Mouse (Mus musculus) embryo, embryonic 11 days (tissue): ENCODE results near the gene Esyt1.
A peak's percentile ranks its signal among the peaks of the same experiment; 100 is the strongest.
"Not testable (repeated sequence)": the region's sequence is repeated elsewhere in the genome, so short reads cannot be mapped to it uniquely, and the experiment has no call there.

Experiments
- DNase-seq: peaks from one replicate; pipeline ENCODE4 v3.0.0-alpha.2; 2015

Gene Esyt1

GRCm38 (mm10) chr10:128525671-128526308, at the start of gene Esyt1:
Gene Esyt1, minus strand, starts transcription at chr10:128525871.
- peak; percentile 98 for DNase-seq

DNA sequence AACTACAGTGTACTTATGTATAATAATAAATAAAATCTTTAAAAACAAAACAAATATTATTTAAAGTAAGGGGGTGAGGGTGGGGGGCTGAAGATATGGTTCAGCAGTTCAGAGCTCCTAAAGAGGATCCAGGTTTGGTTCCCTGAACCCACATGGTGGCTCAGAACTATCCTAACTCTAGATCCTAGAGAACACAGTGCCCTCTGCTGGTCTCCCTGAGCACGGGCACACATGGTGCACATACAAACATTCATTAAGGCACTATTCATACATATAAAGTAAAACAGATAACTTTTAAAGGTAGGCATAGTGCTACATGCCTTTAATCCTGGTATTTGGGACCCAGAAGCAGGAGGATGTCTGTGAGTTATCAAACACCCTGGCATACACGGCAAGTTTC, 49.4 kb upstream of the Esyt1 start:
- no peak for DNase-seq

GRCm38 (mm10) chr10:128565788-128566531, 40.3 kb upstream of the Esyt1 start, which contains the start of gene Pa2g4:
Gene Pa2g4, minus strand, starts transcription at chr10:128565987.
- DNase-seq, result peak; percentile 100

- peak; percentile 61 for DNase-seq
These were observed 39.6 kb upstream of the Esyt1 start for GRCm38 (mm10) chr10:128565206-128565787.

DNA sequence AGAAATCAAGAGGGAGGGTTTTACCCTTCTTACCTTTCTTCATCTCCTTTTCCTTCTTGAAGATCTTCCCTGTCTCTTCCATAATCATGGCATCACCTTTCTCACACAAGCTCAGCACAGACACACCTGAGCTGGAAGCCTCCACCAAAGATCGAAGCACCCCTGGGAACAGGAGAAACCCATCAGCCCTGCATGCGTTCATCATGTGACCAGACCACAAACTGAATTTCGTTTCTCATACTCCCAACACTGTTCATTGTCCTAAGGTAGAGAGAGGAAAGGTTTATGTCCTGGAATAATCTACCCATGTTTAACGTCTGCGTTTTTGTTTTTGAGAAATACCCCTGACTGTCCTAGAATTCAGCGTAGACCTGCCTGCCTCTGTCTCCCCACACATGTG, 37.9 kb upstream of the Esyt1 start:
- DNase-seq, result no peak

DNA sequence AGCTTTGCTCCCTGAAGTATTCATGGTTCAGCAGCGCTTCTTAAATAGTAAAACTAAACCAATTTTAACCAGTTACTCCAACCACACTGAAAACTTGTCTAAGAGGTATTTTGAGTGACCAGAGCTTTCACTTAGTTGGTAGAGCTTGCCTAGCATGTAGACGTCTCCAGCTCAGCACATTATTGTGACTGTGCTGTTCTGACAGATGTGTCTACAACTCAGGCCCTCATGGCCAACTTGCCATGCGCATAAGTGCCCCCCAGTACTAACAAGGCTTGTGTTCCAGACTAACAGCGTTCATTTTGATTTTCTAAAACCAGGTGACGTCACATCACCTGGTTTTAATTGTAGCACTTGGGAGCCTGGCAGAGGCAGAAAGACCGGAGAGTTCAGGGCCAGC, 31.3 kb upstream of the Esyt1 start:
- DNase-seq, result no peak

GRCm38 (mm10) chr10:128556286-128556685, 30.6 kb upstream of the Esyt1 start:
- DNase-seq, result no peak

- DNase-seq, result not testable (repeated sequence)
These were observed 29.9 kb upstream of the Esyt1 start for GRCm38 (mm10) chr10:128555567-128555966.

DNA sequence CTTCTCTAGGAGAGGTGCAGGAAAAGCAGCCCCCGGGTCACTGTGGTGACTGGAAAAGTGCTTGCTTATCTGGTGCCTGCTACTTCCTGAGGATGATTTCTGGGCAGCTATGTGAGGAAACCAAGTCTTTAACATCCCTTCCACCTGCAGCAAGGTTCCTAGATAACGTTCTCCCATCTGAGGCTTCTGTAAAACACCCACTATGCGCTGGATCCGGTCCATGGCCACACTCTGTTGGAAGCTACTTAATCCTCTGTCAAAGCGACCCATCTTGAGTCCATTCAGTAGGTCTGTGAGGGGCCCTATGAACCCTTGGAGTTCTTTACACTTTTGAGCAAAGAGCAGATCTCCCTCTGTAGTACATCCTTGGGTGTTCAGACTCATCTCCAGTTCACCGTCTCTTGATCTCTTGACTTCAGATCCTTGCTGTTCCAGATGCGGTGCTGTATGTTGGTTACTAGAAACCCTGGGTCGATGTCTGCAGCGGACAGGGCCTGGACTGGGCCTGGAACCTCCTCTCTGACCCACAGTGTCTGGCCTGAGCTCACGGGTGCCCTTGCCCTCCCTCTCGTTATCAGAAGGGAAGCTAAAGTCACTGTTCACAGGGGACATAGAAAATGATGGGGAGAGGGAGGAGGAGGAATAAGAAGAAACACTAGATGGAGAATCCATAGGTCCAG, 24.6 kb upstream of the Esyt1 start:
- DNase-seq, result not testable (repeated sequence)

DNA sequence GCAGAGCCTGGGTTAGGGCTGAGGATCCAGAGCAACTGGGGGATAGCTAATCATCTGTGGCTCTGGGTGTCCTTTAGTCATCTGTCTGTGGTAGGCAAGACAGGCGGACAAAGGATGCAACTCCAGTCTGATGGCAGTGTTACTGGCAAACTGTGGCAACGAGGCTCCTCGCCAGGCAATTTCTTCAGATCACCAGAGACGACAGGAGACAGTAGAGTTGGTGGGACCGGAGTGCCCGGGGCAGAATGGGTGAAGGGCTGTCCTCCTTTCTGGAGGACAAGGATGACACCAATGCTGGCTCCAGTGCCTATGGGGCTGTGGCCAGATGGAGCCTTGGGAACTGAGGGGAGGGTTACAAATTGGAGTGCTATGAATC, 24.0 kb upstream of the Esyt1 start:
- not testable (repeated sequence) for DNase-seq

GRCm38 (mm10) chr10:128548947-128549681, 23.4 kb upstream of the Esyt1 start, which contains the start of gene Rpl41:
Gene Rpl41, minus strand, starts transcription at chr10:128549305.
- peak; percentile 98 for DNase-seq

GRCm38 (mm10) chr10:128548051-128548791, 22.6 kb upstream of the Esyt1 start:
- not testable (repeated sequence) for DNase-seq

DNA sequence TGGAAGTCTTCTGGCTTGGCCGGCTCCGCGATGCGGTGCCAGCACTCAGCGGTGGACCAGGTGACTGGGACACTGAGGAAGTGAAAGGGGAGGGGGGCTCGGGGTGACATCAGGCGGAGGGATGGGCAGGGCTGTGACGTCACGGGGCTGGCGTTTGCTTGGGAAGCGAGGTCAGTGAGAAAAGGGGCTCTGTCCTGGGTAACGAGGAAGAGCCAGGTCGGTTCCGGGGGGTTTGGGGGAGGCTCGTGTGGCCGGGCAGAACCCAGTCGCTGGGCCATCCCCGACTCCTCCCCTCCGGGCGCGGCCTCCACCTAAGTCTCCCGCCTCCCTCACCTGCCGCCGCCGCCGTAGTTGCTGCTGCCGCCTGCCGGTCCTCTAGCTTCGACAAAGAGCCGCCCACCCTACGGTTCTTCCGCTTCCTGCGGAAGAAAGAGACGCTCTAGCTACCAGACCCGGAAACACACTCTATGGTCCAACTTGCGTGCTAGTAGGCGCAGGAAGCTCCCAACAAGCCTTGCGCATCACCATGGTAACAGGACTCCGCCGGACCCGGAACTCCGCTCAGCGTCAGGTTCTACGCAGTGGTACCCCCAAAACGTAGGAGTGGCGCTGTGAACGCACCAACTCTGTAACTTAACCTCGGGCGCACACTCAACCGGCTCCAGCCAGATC, 21.8 kb upstream of the Esyt1 start, which contains the start of gene Zc3h10:
Gene Zc3h10, minus strand, starts transcription at position 414 of the 672 bp plus-strand sequence.
- DNase-seq, result peak; percentile 98

DNA sequence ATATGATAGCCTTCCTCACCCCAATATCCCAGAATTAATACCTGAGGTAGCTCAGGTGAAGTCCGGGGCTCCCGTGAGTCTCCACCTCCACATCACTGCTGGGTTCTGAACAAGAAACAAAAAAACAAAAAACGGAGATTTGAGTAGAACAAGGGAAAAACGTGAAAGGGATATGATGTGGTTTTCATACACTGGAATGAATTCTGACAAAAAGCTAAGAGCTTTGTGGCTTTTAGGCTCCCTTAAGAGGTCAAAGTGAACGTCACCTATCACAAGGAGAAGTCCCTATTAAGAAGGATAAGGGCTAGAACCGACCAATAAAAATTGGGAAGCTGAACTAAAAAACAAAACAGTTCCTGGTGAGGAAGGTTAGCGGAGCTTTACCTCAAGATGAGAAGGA, 21.1 kb upstream of the Esyt1 start:
- no peak for DNase-seq

DNA sequence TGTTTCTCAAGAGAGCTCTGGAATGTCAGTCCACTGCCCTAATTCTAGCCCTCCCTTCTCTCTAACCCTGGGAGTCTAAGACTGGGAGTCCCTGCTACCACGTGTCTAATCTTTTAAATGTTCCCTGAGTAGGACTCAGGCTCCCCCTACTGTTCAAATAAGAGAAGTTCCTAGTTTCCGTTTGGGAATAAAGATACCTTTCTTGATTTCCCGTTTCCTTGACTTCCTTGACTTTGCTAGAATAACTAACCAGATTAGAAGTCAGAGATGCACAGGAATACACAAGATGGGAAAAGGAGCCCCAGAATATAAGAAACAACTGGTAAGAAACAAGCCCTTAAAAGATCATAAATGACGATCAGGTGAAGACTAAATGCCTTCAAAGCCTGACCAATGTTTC, 20.7 kb upstream of the Esyt1 start:
- DNase-seq, result peak; percentile 78

GRCm38 (mm10) chr10:128545570-128545898, 19.9 kb upstream of the Esyt1 start:
- no peak for DNase-seq

GRCm38 (mm10) chr10:128544674-128545569, 19.3 kb upstream of the Esyt1 start:
- no peak for DNase-seq

DNA sequence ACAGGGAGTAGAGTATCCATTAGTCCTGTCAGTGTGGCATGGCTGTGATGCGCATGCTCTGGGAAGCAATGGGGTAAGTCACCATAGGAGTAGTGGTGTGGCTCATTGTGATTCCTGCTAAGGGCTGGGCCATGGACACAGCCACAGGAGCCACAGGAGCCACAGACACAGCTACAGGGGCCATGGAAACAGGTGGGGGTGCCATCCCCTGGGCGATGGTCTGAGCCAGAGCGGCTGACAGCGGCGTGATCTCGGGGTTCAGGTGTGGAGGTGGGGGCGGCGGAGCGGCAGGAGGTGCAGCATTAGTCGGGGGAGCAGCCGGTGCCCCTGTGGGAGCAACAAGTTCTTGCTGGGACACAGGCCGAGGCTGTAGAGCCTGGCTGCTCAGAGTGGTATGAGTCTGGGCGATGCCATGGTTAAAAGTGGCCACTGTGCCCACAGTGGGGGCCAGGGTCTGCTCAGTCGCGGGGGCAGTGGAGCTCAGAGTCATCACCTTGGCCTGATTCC, 18.5 kb upstream of the Esyt1 start:
- no peak for DNase-seq

DNA sequence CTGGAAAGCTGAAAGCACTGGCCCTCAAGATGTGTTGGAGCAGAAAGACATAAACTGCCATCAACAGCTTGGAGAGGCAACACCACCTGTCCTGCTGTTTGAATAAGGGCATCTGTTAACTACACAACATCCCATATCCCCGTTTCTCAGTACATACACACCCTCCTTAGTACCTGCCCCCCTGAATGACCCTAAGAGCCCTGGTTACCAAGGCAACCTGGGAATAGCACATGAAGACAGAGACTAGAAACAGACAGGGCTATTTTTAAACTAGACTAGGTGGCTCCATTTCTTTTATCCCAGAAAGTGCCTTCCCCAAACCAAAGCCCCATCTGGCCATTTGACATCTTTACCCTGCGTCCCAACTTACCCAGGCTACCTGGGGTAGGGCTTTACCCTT, 17.4 kb upstream of the Esyt1 start:
- no peak for DNase-seq

DNA sequence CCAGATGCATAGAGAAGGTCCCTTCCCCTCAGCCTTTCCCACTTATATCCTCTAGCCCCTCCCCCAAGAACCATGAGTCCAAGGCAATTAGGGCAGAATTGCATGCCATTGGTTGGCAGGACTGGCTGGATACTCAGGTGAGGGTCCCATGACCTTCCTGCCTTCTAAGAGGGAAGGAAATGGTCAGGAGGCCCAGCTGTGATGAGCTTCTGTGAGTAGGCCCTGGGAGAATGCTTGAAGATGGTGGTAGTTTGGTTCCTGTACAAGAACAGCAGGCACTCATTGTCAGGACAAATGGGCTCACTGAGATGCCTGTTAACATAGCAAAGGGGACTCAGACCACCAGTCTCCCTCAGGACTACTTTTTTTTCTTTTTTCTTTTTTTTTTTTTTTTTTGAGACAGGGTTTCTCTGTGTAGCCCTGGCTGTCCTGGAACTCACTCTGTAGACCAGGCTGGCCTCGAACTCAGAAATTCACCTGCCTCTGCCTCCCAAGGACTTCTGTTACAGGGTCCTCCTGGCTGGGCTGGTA, 12.7 kb upstream of the Esyt1 start:
- no peak for DNase-seq
